In genomic region chr11:97531381-97532260, GRCm38 (mm10) we compare ENCODE assay signal across 9 mouse cellular contexts. TPM values are rescaled to one million over a fixed set of nuclear protein-coding genes. Genes with fewer than 3 reads are reported as not detected.
DNase-seq lines count a peak whose midpoint lies in the region; ATAC-seq lines count a peak whose summit lies in the region.
"Had no signal": no experiment of that assay in that cellular context is flagged by ENCODE, and none has a peak within 500 bp of the region (broad histone marks: within the 10 kb centered on the region; RNA-seq: fewer than 3 reads in every experiment).

No protein-coding gene starts in this region.

- H3K4me2 ChIP-seq in heart, embryonic 14.5 days (ENCODE audit: low read length), result peak overlapping the region; percentile 84
- peak overlapping the region; percentile 88 for H3K4me2 ChIP-seq in liver, embryonic 12.5 days
- peak overlapping the region; percentile 87 for H3K4me2 ChIP-seq in stomach, embryonic 14.5 days (replicated peaks; ENCODE audit: low read depth, low read length)

- 5% methylated on average over 46 of the region's 46 CpGs for WGBS in heart, embryonic 14.5 days
- WGBS in liver, embryonic 12.5 days (ENCODE audit: insufficient replicate concordance), result 7% methylated on average over 46 of the region's 46 CpGs
- 6% methylated on average over 46 of the region's 46 CpGs for WGBS in stomach, embryonic 14.5 days

- peak overlapping the region; percentile 36 to 46 for H3K4me3 ChIP-seq in heart, embryonic 14.5 days (ENCODE audit: control insufficient read depth in 1 of 2, insufficient read depth in 1 of 2, low read depth in 1 of 2, low read length in 2 of 2)
- H3K4me3 ChIP-seq in liver, embryonic 12.5 days, result peak overlapping the region; percentile 60
- peak overlapping the region; percentile 35 for H3K4me3 ChIP-seq in stomach, embryonic 14.5 days (ENCODE audit: low read depth, low read length)

- no peak overlapping the region for H3K27ac ChIP-seq in heart, embryonic 14.5 days (replicated peaks in 1 of 2; ENCODE audit: control insufficient read depth in 1 of 2, insufficient read depth in 1 of 2, low read depth in 2 of 2, low read length in 2 of 2)
- no peak overlapping the region for H3K27ac ChIP-seq in liver, embryonic 12.5 days
- H3K27ac ChIP-seq in stomach, embryonic 14.5 days (ENCODE audit: low read length), result no peak overlapping the region
- H3K27ac ChIP-seq: macrophage had no signal

- peaks cover 2 to 24% of the 10 kb centered on the region in 2 experiments; a peak in 3 of 4 replicates for H3K4me1 ChIP-seq in heart, embryonic 14.5 days (ENCODE audit: control insufficient read depth in 2 of 2, insufficient read depth in 2 of 2, low read length in 2 of 2)
- H3K4me1 ChIP-seq in liver, embryonic 12.5 days, result peaks cover 34% of the 10 kb centered on the region
- H3K4me1 ChIP-seq in stomach, embryonic 14.5 days (ENCODE audit: control insufficient read depth, insufficient read depth, low read length), result peaks cover 19% of the 10 kb centered on the region

- peak; percentile 80 to 85 for DNase-seq in CD8-positive naive resting alpha-beta T cell, adult 2 months (ENCODE audit: low read depth in 2 of 2, low spot score in 2 of 2)
- peak; percentile 34 for DNase-seq in c-Kit-negative CD71-positive TER-119-positive erythroid progenitor cells, embryonic 14.5 days (ENCODE audit: low read depth, low spot score)
- DNase-seq in fibroblast of lung, adult 2 months (ENCODE audit: low read depth), result peak; percentile 45
- DNase-seq in kidney, postnatal 14 days, result peak; percentile 92
- DNase-seq in natural killer cell, adult 2 months (ENCODE audit: low spot score in 2 of 2), result peak; percentile 75 to 85

- H3K36me3 ChIP-seq in heart, embryonic 14.5 days (ENCODE audit: control insufficient read depth, insufficient read depth, low read length), result no peaks in the 10 kb centered on the region
- no peaks in the 10 kb centered on the region for H3K36me3 ChIP-seq in liver, embryonic 12.5 days
- H3K36me3 ChIP-seq in stomach, embryonic 14.5 days (ENCODE audit: control insufficient read depth, insufficient read depth, low read length), result no peaks in the 10 kb centered on the region

- peaks cover 67% of the 10 kb centered on the region for H3K27me3 ChIP-seq in heart, embryonic 14.5 days (ENCODE audit: control insufficient read depth, insufficient read depth, low read length)
- peaks cover 90% of the 10 kb centered on the region for H3K27me3 ChIP-seq in liver, embryonic 12.5 days (replicated peaks)
- peaks cover 46% of the 10 kb centered on the region for H3K27me3 ChIP-seq in stomach, embryonic 14.5 days (ENCODE audit: control insufficient read depth, insufficient read depth, low read length)

- H3K9ac ChIP-seq in heart, embryonic 14.5 days (ENCODE audit: low read length), result 0 out of 2 replicates have a peak overlapping the region, but pooled peaks have one; percentile 35
- H3K9ac ChIP-seq in liver, embryonic 12.5 days, result 0 out of 2 replicates have a peak overlapping the region, but pooled peaks have one; percentile 47
- H3K9ac ChIP-seq in stomach, embryonic 14.5 days (replicated peaks; ENCODE audit: low read depth, low read length), result no peak overlapping the region

- ATAC-seq in heart, embryonic 14.5 days (ENCODE audit: insufficient number of reproducible peaks, insufficient read depth, low FRiP score, low read depth), result peak; percentile 33; the same call in 1 of the 2 replicates
- peak; percentile 66 for ATAC-seq in liver, embryonic 12.5 days
- ATAC-seq in stomach, embryonic 14.5 days (ENCODE audit: insufficient number of reproducible peaks, insufficient read depth, low FRiP score, low read depth), result peak; percentile 36; the same call in 1 of the 2 replicates

- no peaks in the 10 kb centered on the region for H3K9me3 ChIP-seq in heart, embryonic 14.5 days (ENCODE audit: control insufficient read depth, low read length)
- no peaks in the 10 kb centered on the region for H3K9me3 ChIP-seq in liver, embryonic 12.5 days (replicated peaks)
- H3K9me3 ChIP-seq in stomach, embryonic 14.5 days (ENCODE audit: control insufficient read depth, low read depth, low read length), result no peaks in the 10 kb centered on the region

RNA-seq across cellular contexts. Expression of gene 4933428G20Rik, which starts 31.5 kb away (rescaled TPM):
- 0.19 TPM in 1 of 2 replicates, not detected in the other for polyA plus RNA-seq in heart, embryonic 14.5 days (2014; fragmentation: Nextera tagmentation; extraction: Ambion mirVana)
- polyA plus RNA-seq in liver, embryonic 12.5 days (2016; fragmentation: Nextera tagmentation; extraction: Ambion mirVana), result 1.3 and 1.4 TPM in 2 replicates
- 0.35 TPM in 1 of 2 replicates, not detected in the other for polyA plus RNA-seq in stomach, embryonic 14.5 days (2014; fragmentation: Nextera tagmentation; extraction: Ambion mirVana)
- polyA plus RNA-seq: macrophage had no signal

RNA-seq across cellular contexts. Expression of gene Srcin1, which starts 44.4 kb away (rescaled TPM):
- 0.22 TPM in 1 of 2 replicates, not detected in the other for polyA plus RNA-seq in heart, embryonic 14.5 days (2014; fragmentation: Nextera tagmentation; extraction: Ambion mirVana)
- 0.01 and 0.10 TPM in 2 replicates for polyA plus RNA-seq in liver, embryonic 12.5 days (2016; fragmentation: Nextera tagmentation; extraction: Ambion mirVana)
- 0.49 and 0.64 TPM in 2 replicates for polyA plus RNA-seq in stomach, embryonic 14.5 days (2014; fragmentation: Nextera tagmentation; extraction: Ambion mirVana)

Comparison
In these comparisons a context has a peak if more than half of its experiments do, and no peak if none do; other contexts are left out.
1. DNase-seq: peak in every context shown above with its lines; median percentile 92 in kidney, postnatal 14 days; 82 in CD8-positive naive resting alpha-beta T cell, adult 2 months; 80 in natural killer cell, adult 2 months; 45 in fibroblast of lung, adult 2 months; 34 in c-Kit-negative CD71-positive TER-119-positive erythroid progenitor cells, embryonic 14.5 days.